Mouse (Mus musculus) testis, adult 2 months (tissue): Measurements from ENCODE around the gene Htt. TPM values are rescaled to one million over a fixed set of nuclear protein-coding genes. Genes with fewer than 3 reads are reported as not detected.
"Not testable (repeated sequence)": the region's sequence is repeated elsewhere in the genome, so short reads cannot be mapped to it uniquely, and the experiment has no call there.

ENCODE experiments used
- H3K27ac ChIP-seq: fragments of 200-500 bp; 2 replicates; pipeline ENCODE4 v1.5.1; 2012; ENCODE audit warnings: low read depth, low read length; ENCODE audit not compliant: control insufficient read depth, insufficient read depth
- H3K27me3 ChIP-seq: fragments of 200-500 bp; 2 replicates; pipeline ENCODE4 v1.6.1; 2012; ENCODE audit warnings: mild to moderate bottlenecking, low read length, moderate library complexity; ENCODE audit not compliant: control insufficient read depth, insufficient read depth
- H3K36me3 ChIP-seq: fragments of 200-500 bp; 2 replicates; pipeline ENCODE4 v1.6.1; 2012; ENCODE audit warnings: mild to moderate bottlenecking, low read length; ENCODE audit not compliant: control insufficient read depth, insufficient read depth
- H3K4me1 ChIP-seq: fragments of 200-500 bp; 2 replicates; pipeline ENCODE4 v1.6.1; 2012; ENCODE audit warnings: low read length; ENCODE audit not compliant: control insufficient read depth, insufficient read depth
- H3K4me3 ChIP-seq: fragments of 200-500 bp; 2 replicates; pipeline ENCODE4 v1.5.1; 2012; ENCODE audit warnings: low read depth, mild to moderate bottlenecking, low read length, moderate library complexity, mixed read lengths; ENCODE audit not compliant: control insufficient read depth
- CTCF ChIP-seq: fragments of 200-500 bp; IDR thresholded peaks from 2 replicates; pipeline ENCODE4 v1.5.1; 2012; ENCODE audit warnings: low read depth, mild to moderate bottlenecking, inconsistent platforms, low read length, moderate library complexity; ENCODE audit not compliant: control insufficient read depth, insufficient read depth, insufficient replicate concordance
- POLR2A ChIP-seq: fragments of 200-500 bp; IDR thresholded peaks from 2 replicates; pipeline ENCODE4 v1.6.1; 2012; ENCODE audit warnings: low read depth, mild to moderate bottlenecking, inconsistent platforms, low read length, moderate library complexity; ENCODE audit not compliant: control insufficient read depth
- polyA plus RNA-seq: library from polyadenylated mRNA; depleted of rRNA; stranded (reverse); fragments of >200 nt; gene quantifications from 2 replicates; pipeline ENCODE4 v1.2.3, GENCODE M21; 2012

Htt gene
- polyA plus RNA-seq, 1 experiment = 18.1 TPM

DNA sequence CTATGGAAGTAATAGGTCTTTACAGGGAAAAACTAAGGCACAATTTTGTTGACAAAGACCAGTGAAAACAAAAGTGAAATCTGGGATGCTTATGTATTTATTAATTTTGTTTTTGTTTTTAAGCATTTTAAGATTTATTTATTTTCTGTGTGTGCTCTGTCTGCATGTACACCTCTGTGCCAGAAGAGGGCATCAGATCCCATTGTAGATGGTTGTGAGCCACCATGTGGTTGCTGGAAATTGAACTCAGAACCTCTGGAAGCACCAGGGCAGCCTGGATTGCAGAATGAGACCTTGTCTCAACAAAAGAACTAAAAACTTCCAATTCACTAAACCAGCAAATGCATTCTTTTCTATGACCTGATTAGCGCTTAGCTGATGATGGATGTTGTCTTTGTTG is 44.5 kb downstream of the Htt start:
- TF ChIP-seq CTCF = no peak
- no peaks in the 10 kb centered on the region for H3K27me3 ChIP-seq
- peaks cover 4% of the 10 kb centered on the region for H3K36me3 ChIP-seq
- no peaks in the 10 kb centered on the region for H3K4me1 ChIP-seq
- H3K4me3 ChIP-seq = no peak overlapping the region
- H3K27ac ChIP-seq = no peak overlapping the region

DNA sequence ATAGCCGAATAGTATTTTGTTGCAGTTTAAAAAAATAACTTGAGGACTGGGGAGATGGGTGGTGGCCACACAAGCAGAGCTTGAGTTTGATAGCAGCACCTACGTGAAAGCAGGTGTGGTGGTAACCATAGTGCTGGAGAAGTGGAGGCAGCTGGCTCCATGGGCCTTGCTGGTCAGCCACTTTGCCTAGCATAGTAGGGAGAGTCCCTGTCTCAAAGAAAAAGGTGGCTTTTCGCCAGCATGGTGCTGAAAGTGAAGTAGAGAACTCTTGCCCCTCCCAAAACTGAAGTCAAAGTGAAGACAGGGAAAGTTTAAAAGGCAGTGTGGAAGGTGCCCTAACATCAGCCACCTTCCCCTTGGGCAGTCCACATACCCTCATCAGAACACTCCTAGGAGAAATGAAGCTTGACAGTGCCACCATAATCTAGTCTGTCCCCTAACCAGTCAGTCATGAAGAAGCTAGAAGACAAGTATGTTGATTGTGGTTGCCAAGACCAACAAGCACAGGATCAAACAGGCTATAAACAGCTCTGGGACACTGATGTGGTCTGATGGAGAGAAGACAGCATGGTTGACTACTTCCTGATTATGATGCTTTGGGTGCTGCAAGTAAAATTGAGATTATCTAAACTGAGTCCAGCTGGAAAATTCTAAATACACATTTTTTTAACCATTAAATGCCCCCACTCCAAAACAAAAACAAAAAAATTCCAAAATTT is 61.0 kb downstream of the Htt start:
- Histone ChIP-seq H3K4me1 (no peaks in the 10 kb centered on the region), H3K27ac (no peak overlapping the region), H3K36me3 (peaks cover 4% of the 10 kb centered on the region), H3K27me3 (no peaks in the 10 kb centered on the region), H3K4me3 (no peak overlapping the region)
- TF ChIP-seq CTCF (no peak), POLR2A (no peak)

- Histone ChIP-seq H3K36me3 (peaks cover 5% of the 10 kb centered on the region), H3K27me3 (no peaks in the 10 kb centered on the region), H3K4me1 (no peaks in the 10 kb centered on the region), H3K27ac (no peak overlapping the region), H3K4me3 (no peak overlapping the region)
- TF ChIP-seq POLR2A (no peak), CTCF (no peak)
Measured at GRCm38 (mm10) chr5:34854079-34854478, 92.5 kb downstream of the Htt start.

GRCm38 (mm10) chr5:34865367-34865766 is 103.8 kb downstream of the Htt start:
- peaks cover 6% of the 10 kb centered on the region for H3K36me3 ChIP-seq
- no peaks in the 10 kb centered on the region for H3K4me1 ChIP-seq
- no peaks in the 10 kb centered on the region for H3K27me3 ChIP-seq
- TF ChIP-seq CTCF (no peak), POLR2A (no peak)
- H3K4me3 ChIP-seq = no peak overlapping the region
- no peak overlapping the region for H3K27ac ChIP-seq

GRCm38 (mm10) chr5:34880307-34880706 is 118.8 kb downstream of the Htt start:
- H3K36me3 ChIP-seq = not testable (repeated sequence)

DNA sequence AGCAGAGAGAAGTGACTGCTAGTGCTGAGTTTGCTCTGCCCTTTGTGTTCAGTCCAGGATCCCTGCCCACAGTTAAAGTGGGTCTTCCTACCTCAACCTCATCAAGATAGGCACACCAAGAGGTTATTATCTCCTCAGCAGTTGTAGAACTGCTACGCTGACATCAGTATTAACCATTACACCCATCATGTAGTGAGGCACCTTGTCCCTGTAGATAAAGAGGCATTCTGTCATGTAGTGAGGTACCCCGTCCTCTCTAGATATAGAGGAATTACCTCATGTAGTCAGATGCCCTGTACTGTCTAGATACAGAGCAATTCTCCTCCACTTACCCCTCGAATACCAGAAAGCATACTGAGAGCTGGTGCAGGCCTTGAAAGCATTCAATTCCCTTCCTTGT is 119.5 kb downstream of the Htt start:
- Histone ChIP-seq H3K4me1 (no peaks in the 10 kb centered on the region), H3K36me3 (no peaks in the 10 kb centered on the region; the same call in none of the 2 replicates), H3K27me3 (no peaks in the 10 kb centered on the region), H3K27ac (no peak overlapping the region), H3K4me3 (no peak overlapping the region)
- TF ChIP-seq CTCF = no peak
- no peak for TF ChIP-seq POLR2A

More at GRCm38 (mm10) chr5:34880307-34880706, 118.8 kb downstream of the Htt start:
- not testable (repeated sequence) for H3K27ac ChIP-seq, H3K4me1 ChIP-seq, H3K27me3 ChIP-seq, H3K4me3 ChIP-seq

- Histone ChIP-seq H3K4me3 (no peak overlapping the region), H3K27me3 (no peaks in the 10 kb centered on the region), H3K27ac (no peak overlapping the region), H3K4me1 (no peaks in the 10 kb centered on the region), H3K36me3 (peaks cover 1% of the 10 kb centered on the region)
- TF ChIP-seq CTCF (peak; percentile 55; the same call in 1 of the 2 replicates), POLR2A (no peak)
Measured at GRCm38 (mm10) chr5:34885250-34885649, 123.7 kb downstream of the Htt start.

GRCm38 (mm10) chr5:34889252-34889651 is 127.7 kb downstream of the Htt start:
- TF ChIP-seq CTCF (no peak), POLR2A (no peak)
- H3K27me3 ChIP-seq = no peaks in the 10 kb centered on the region
- H3K4me3 ChIP-seq = no peak overlapping the region
- no peak overlapping the region for H3K27ac ChIP-seq
- peaks cover 3% of the 10 kb centered on the region; the same call in 1 of the 2 replicates for H3K36me3 ChIP-seq
- no peaks in the 10 kb centered on the region for H3K4me1 ChIP-seq
